Mouse (Mus musculus): ENCODE data around the gene Sympk. TPM values are rescaled to one million over a fixed set of nuclear protein-coding genes. Genes with fewer than 3 reads are reported as not detected.

Sympk gene
- polyA plus RNA-seq, 1 experiment from 2014 or later: 26.1 TPM

GRCm38 (mm10) chr7:18991660-18992293 is 32.4 kb upstream of the Sympk start:
- Histone ChIP-seq H3K4me2 (ENCODE audit: low read length) (peak overlapping the region; percentile 81), H3K9me3 (ENCODE audit: control insufficient read depth, low read length) (no peaks in the 10 kb centered on the region), H3K27me3 (replicated peaks; ENCODE audit: control insufficient read depth, insufficient read depth, low read length) (peaks cover 29% of the 10 kb centered on the region), H3K9ac (ENCODE audit: low read length) (peak overlapping the region; percentile 42), H3K4me1 (replicated peaks; ENCODE audit: control insufficient read depth, insufficient read depth, low read length) (peaks cover 9% of the 10 kb centered on the region), H3K4me3 (ENCODE audit: low read depth, low read length) (peak overlapping the region; percentile 51), H3K27ac (ENCODE audit: low read depth) (no peak overlapping the region), H3K36me3 (ENCODE audit: control insufficient read depth, insufficient read depth, low read length) (peaks cover 15% of the 10 kb centered on the region; the same call in 1 of the 2 replicates)
- DNase-seq (ENCODE audit: low spot score) (peak; percentile 71), ATAC-seq (replicated peaks; ENCODE audit: low FRiP score, low TSS enrichment, low read depth) (0 out of 2 replicates have a peak, but pooled peaks have one; percentile 17)
- under 1% methylated on average over 58 of the region's 59 CpGs for WGBS

DNA sequence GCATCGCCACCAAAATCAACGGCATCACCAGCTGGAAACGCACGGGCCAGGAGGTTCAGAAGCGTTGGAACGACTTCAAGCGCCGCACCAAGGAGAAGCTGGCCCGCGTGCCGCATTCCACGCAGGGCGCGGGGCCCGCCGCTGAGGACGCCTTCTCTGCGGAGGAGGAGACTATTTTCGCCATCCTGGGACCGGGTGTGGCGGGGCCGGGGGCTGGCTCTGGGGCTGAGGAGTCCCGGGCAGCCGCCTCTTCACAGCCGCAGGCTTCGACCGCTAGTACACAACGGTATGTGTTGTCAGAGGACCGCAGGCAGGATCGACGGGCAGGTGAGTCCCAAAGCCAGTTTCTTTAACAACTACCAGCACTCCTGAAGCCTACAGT is 31.9 kb upstream of the Sympk start:
- peak overlapping the region; percentile 42 for H3K9ac ChIP-seq (ENCODE audit: low read length)
- H3K9me3 ChIP-seq (ENCODE audit: control insufficient read depth, low read length): no peaks in the 10 kb centered on the region
- 3% methylated on average over 31 of the region's 31 CpGs for WGBS
- peak overlapping the region; percentile 81 for H3K4me2 ChIP-seq (ENCODE audit: low read length)
- no peak for ATAC-seq (replicated peaks; ENCODE audit: low FRiP score, low TSS enrichment, low read depth)
- peaks cover 16% of the 10 kb centered on the region; the same call in 1 of the 2 replicates for H3K36me3 ChIP-seq (ENCODE audit: control insufficient read depth, insufficient read depth, low read length)
- H3K27me3 ChIP-seq (replicated peaks; ENCODE audit: control insufficient read depth, insufficient read depth, low read length): peaks cover 29% of the 10 kb centered on the region
- DNase-seq (ENCODE audit: low spot score): no peak
- H3K4me3 ChIP-seq (ENCODE audit: low read depth, low read length): peak overlapping the region; percentile 51
- no peak overlapping the region for H3K27ac ChIP-seq (ENCODE audit: low read depth)
- peaks cover 9% of the 10 kb centered on the region for H3K4me1 ChIP-seq (replicated peaks; ENCODE audit: control insufficient read depth, insufficient read depth, low read length)

- no peaks in the 10 kb centered on the region for H3K9me3 ChIP-seq (ENCODE audit: control insufficient read depth, low read length)
- peaks cover 9% of the 10 kb centered on the region for H3K4me1 ChIP-seq (replicated peaks; ENCODE audit: control insufficient read depth, insufficient read depth, low read length)
- H3K4me3 ChIP-seq (ENCODE audit: low read depth, low read length): no peak overlapping the region
- H3K4me2 ChIP-seq (ENCODE audit: low read length): no peak overlapping the region
- ATAC-seq (replicated peaks; ENCODE audit: low FRiP score, low TSS enrichment, low read depth) (no peak), DNase-seq (ENCODE audit: low spot score) (no peak)
- peaks cover 25% of the 10 kb centered on the region for H3K27me3 ChIP-seq (replicated peaks; ENCODE audit: control insufficient read depth, insufficient read depth, low read length)
- H3K27ac ChIP-seq (ENCODE audit: low read depth): no peak overlapping the region
- WGBS: 86% methylated on average over 5 of the region's 5 CpGs
- H3K9ac ChIP-seq (ENCODE audit: low read length): no peak overlapping the region
- peaks cover 16% of the 10 kb centered on the region; the same call in 1 of the 2 replicates for H3K36me3 ChIP-seq (ENCODE audit: control insufficient read depth, insufficient read depth, low read length)
Measured at GRCm38 (mm10) chr7:18993036-18993435, 31.1 kb upstream of the Sympk start.

DNA sequence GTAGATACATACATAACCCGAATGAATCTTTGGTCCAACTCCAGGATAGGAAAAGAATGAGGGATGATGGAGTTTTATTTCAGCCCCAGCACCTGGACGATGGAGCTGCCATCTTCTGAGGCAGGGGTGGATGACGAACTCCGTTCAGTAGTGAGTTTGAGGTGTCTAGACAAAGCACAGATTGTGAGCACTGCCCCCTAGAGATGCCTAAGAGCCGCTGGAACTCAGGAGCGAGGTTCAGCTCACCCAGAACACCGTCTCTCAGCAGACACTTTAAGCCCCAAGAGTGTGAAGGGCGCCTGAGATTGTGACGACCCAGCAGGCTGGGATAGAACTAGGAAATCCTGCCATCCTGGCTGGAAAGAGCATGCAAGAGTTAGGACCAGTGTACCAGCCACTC is 25.3 kb upstream of the Sympk start:
- Histone ChIP-seq H3K4me3 (ENCODE audit: low read depth, low read length) (no peak overlapping the region), H3K9me3 (ENCODE audit: control insufficient read depth, low read length) (no peaks in the 10 kb centered on the region), H3K4me1 (replicated peaks; ENCODE audit: control insufficient read depth, insufficient read depth, low read length) (peaks cover 17% of the 10 kb centered on the region), H3K9ac (ENCODE audit: low read length) (no peak overlapping the region), H3K36me3 (ENCODE audit: control insufficient read depth, insufficient read depth, low read length) (peaks cover 16% of the 10 kb centered on the region; the same call in 1 of the 2 replicates), H3K4me2 (ENCODE audit: low read length) (no peak overlapping the region), H3K27me3 (replicated peaks; ENCODE audit: control insufficient read depth, insufficient read depth, low read length) (no peaks in the 10 kb centered on the region; the same call in 1 of the 2 replicates), H3K27ac (ENCODE audit: low read depth) (no peak overlapping the region)
- no peak for ATAC-seq (replicated peaks; ENCODE audit: low FRiP score, low TSS enrichment, low read depth)
- no peak for DNase-seq (ENCODE audit: low spot score)
- WGBS: 48% methylated on average over 9 of the region's 9 CpGs

DNA sequence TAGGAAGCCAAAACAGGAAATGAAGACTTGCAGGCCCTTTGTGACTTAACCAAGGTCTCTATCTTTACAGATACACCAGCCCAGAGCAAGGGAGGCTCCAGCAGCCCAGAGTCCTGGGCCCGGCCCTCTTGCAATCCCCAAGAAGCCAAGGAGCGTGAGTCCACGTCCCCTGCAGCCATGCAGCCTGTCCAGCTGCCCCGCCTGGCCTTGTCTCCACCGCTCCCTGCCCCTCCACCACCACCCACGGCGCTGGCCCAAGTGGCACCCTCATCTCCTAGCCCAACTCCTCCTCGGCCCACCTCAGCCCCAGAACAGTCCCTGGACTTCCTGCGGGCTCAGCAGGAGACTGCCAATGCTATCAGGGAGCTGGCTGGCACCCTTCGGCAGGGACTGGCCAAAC is 23.8 kb upstream of the Sympk start:
- Histone ChIP-seq H3K27ac (ENCODE audit: low read depth) (peak overlapping the region; percentile 65; the same call in 1 of the 2 replicates), H3K27me3 (replicated peaks; ENCODE audit: control insufficient read depth, insufficient read depth, low read length) (no peaks in the 10 kb centered on the region), H3K9me3 (ENCODE audit: control insufficient read depth, low read length) (no peaks in the 10 kb centered on the region), H3K4me2 (ENCODE audit: low read length) (peak overlapping the region; percentile 63), H3K4me1 (replicated peaks; ENCODE audit: control insufficient read depth, insufficient read depth, low read length) (peaks cover 26% of the 10 kb centered on the region), H3K36me3 (ENCODE audit: control insufficient read depth, insufficient read depth, low read length) (peaks cover 19% of the 10 kb centered on the region), H3K4me3 (ENCODE audit: low read depth, low read length) (peak overlapping the region; percentile 38), H3K9ac (ENCODE audit: low read length) (peak overlapping the region; percentile 45)
- ATAC-seq (replicated peaks; ENCODE audit: low FRiP score, low TSS enrichment, low read depth) (no peak), DNase-seq (ENCODE audit: low spot score) (no peak)
- 47% methylated on average over 10 of the region's 10 CpGs for WGBS

DNA sequence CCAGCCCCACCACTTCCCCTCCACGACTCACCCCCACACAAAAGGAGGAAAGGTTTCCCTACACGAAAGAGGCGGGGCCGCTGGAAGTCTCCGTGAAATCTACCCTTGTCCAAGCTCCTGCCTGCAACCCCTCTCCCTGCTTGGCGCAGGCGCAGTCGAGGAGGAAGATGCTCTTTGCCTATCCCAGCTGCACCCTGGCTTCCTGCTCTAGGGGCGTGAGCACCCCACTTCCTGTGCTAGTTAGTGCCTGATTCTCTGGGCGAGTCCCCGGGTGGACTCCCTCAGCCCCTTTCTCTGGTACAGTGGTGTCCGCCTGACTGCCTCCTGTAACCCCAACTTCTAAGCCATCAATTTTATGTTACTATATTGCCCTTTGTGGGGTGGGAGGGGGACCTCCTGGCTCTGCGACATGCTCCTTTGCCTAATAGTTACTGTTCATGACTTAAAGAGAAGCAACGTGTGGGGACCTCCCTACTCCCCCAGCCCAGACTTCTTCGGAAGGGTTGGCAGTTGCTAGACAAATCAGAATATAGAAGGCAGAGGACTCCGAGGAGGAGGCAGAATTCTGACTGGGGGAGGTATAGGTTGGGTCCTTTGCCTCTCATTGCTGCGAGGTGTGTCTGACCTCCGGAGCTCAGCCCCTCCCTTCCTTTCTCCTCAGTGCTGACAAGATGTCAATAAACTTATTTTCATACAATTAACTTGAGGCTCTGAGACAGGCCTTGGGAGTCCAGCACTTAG is 22.9 kb upstream of the Sympk start:
- H3K4me1 ChIP-seq (replicated peaks; ENCODE audit: control insufficient read depth, insufficient read depth, low read length): peaks cover 35% of the 10 kb centered on the region
- WGBS: 31% methylated on average over 18 of the region's 18 CpGs

GRCm38 (mm10) chr7:19001807-19002085 is 22.4 kb upstream of the Sympk start:
- ATAC-seq (replicated peaks; ENCODE audit: low FRiP score, low TSS enrichment, low read depth): no peak
- Histone ChIP-seq H3K27ac (ENCODE audit: low read depth) (peak overlapping the region; percentile 65), H3K27me3 (replicated peaks; ENCODE audit: control insufficient read depth, insufficient read depth, low read length) (no peaks in the 10 kb centered on the region), H3K9ac (ENCODE audit: low read length) (no peak overlapping the region), H3K9me3 (ENCODE audit: control insufficient read depth, low read length) (no peaks in the 10 kb centered on the region), H3K4me1 (replicated peaks; ENCODE audit: control insufficient read depth, insufficient read depth, low read length) (peaks cover 37% of the 10 kb centered on the region), H3K4me2 (ENCODE audit: low read length) (no peak overlapping the region), H3K36me3 (ENCODE audit: control insufficient read depth, insufficient read depth, low read length) (peaks cover 20% of the 10 kb centered on the region), H3K4me3 (ENCODE audit: low read depth, low read length) (no peak overlapping the region)
- 58% methylated on average over 3 of the region's 3 CpGs for WGBS
- DNase-seq (ENCODE audit: low spot score): no peak

More for the DNA sequence above, 22.9 kb upstream of the Sympk start:
- peak overlapping the region; percentile 63 for H3K4me2 ChIP-seq (ENCODE audit: low read length)
- no peak for ATAC-seq (replicated peaks; ENCODE audit: low FRiP score, low TSS enrichment, low read depth)
- H3K27ac ChIP-seq (ENCODE audit: low read depth): peak overlapping the region; percentile 65; the same call in 1 of the 2 replicates
- H3K9me3 ChIP-seq (ENCODE audit: control insufficient read depth, low read length): no peaks in the 10 kb centered on the region
- peaks cover 21% of the 10 kb centered on the region for H3K36me3 ChIP-seq (ENCODE audit: control insufficient read depth, insufficient read depth, low read length)
- peak overlapping the region; percentile 38 for H3K4me3 ChIP-seq (ENCODE audit: low read depth, low read length)
- DNase-seq (ENCODE audit: low spot score): peak; percentile 73
- H3K27me3 ChIP-seq (replicated peaks; ENCODE audit: control insufficient read depth, insufficient read depth, low read length): no peaks in the 10 kb centered on the region
- H3K9ac ChIP-seq (ENCODE audit: low read length): peak overlapping the region; percentile 45

- Histone ChIP-seq H3K27me3 (replicated peaks; ENCODE audit: control insufficient read depth, insufficient read depth, low read length) (no peaks in the 10 kb centered on the region), H3K36me3 (ENCODE audit: control insufficient read depth, insufficient read depth, low read length) (peaks cover 23% of the 10 kb centered on the region), H3K27ac (ENCODE audit: low read depth) (peak overlapping the region; percentile 65), H3K9ac (ENCODE audit: low read length) (peak overlapping the region; percentile 54; the same call in 1 of the 2 replicates), H3K9me3 (ENCODE audit: control insufficient read depth, low read length) (no peaks in the 10 kb centered on the region), H3K4me2 (ENCODE audit: low read length) (peak overlapping the region; percentile 68), H3K4me1 (replicated peaks; ENCODE audit: control insufficient read depth, insufficient read depth, low read length) (peaks cover 37% of the 10 kb centered on the region), H3K4me3 (ENCODE audit: low read depth, low read length) (peak overlapping the region; percentile 37)
- WGBS: 19% methylated on average over 4 of the region's 4 CpGs
- DNase-seq (ENCODE audit: low spot score) (no peak), ATAC-seq (replicated peaks; ENCODE audit: low FRiP score, low TSS enrichment, low read depth) (no peak)
Measured at GRCm38 (mm10) chr7:19002115-19002514, 22.1 kb upstream of the Sympk start.
